Mouse (Mus musculus) bone marrow macrophage, adult 2 months (primary cell): ENCODE data around the gene Rnf115.

Experiments
- CTCF ChIP-seq: IDR thresholded peaks from 2 replicates; pipeline ENCODE4 v1.5.1; 2012; ENCODE audit warnings: low read depth, mild to moderate bottlenecking, low read length, moderate library complexity
- POLR2A ChIP-seq: IDR thresholded peaks from 2 replicates; pipeline ENCODE4 v1.6.1; 2012; ENCODE audit warnings: mild to moderate bottlenecking, low read depth, low read length, borderline replicate concordance

DNA sequence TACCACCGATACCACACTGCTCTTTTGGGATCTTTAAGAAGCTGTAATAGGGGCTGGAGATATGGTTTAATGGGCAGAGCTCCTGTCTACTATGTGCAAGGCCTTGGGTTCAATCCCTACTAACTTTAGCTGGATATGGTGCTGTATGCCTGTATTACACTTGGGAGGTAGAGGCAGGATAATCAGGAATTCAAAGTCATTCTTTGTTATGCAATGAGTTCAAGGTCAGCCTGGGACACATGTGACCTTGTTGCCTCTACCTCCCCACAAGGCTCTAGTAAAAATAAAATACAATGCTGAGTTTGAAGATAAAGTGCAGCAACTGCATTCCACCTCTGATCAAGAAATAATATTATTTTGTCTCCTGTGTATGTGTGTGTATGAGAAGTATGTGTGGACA is 6.5 kb downstream of the Rnf115 start:
- TF ChIP-seq CTCF (no peak), POLR2A (no peak)
